16 mouse cellular contexts compared by ENCODE assay signal in the genomic region with DNA sequence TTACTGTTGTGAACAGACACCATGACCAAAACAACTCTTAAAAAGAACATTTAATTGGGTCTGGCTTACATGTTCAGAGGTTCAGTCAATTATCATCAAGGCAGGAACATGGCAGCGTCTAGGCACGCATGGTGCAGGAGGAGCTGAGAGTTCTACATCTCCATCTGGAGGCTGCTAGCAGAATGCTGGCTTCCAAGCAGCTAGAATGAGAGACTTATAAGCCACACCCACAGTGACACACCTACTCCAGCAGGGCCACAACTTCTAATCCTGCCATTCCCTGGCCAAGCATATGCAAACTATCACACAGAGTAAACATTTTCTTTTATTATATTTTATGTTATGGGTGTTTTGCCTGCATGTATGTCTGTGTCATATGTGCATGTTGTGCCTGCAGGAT. TPM values are rescaled to one million over a fixed set of nuclear protein-coding genes. Genes with fewer than 3 reads are reported as not detected.
DNase-seq lines count a peak whose midpoint lies in the region; ATAC-seq and TF ChIP-seq lines count a peak whose summit lies in the region.
"Had no signal": no experiment of that assay in that cellular context is flagged by ENCODE, and none has a peak within 500 bp of the region (broad histone marks: within the 10 kb centered on the region; RNA-seq: fewer than 3 reads in every experiment).

No protein-coding gene starts in this region.

- in situ Hi-C loops in CH12.LX (cut with MboI; ENCODE audit: low pct_ligation_motif_present, low pct_unique_long_range_greater_than_20kb, low sequenced_read_pairs) = no loop called here

- ATAC-seq in megakaryocyte, adult 5-6 weeks (ENCODE audit: poor library complexity, severe bottlenecking) = 0 out of 2 replicates have a peak, but pooled peaks have one; percentile 27
- no peak for ATAC-seq in forebrain, embryonic 15.5 days (replicated peaks)
- ATAC-seq: inflammation-experienced regulatory T-cells, adult 6 months had no signal

- no peak for TF ChIP-seq POLR2A in CH12.LX (IDR thresholded peaks at IDR 0.05; ENCODE audit: low read depth, low read length)

- H3K9me3 ChIP-seq in CH12.LX (replicated peaks; ENCODE audit: low read length) = no peaks in the 10 kb centered on the region
- no peaks in the 10 kb centered on the region for H3K9me3 ChIP-seq in forebrain, embryonic 15.5 days
- H3K9me3 ChIP-seq: embryonic facial prominence, embryonic 12.5 days; forebrain, embryonic 12.5 days; liver, embryonic 15.5 days; midbrain, embryonic 10.5 days had no signal

- H3K27ac ChIP-seq in layer of hippocampus, adult 2 months = no peak overlapping the region
- H3K27ac ChIP-seq in CH12.LX (ENCODE audit: insufficient read depth, low read depth) = no peak overlapping the region
- no peak overlapping the region for H3K27ac ChIP-seq in forebrain, embryonic 15.5 days (replicated peaks)
- H3K27ac ChIP-seq: embryonic facial prominence, embryonic 12.5 days; forebrain, embryonic 12.5 days; liver, embryonic 15.5 days; midbrain, embryonic 10.5 days had no signal

- DNase-seq in layer of hippocampus, adult 2 months (ENCODE audit: low spot score in 2 of 2) = no peak
- DNase-seq in layer of hippocampus, postnatal 10 days (ENCODE audit: low spot score in 2 of 2) = no peak
- DNase-seq in CH12.LX (ENCODE audit: extremely low read depth) = peak; percentile 20
- peak; percentile 47 for DNase-seq in ZHBTc4 (ENCODE audit: low read depth, low spot score)
- DNase-seq in frontal cortex, postnatal 10 days (ENCODE audit: low spot score in 2 of 2) = no peak
- DNase-seq: cerebellum, postnatal 10 days; gastrocnemius, postnatal 25 days; kidney, postnatal 25 days; right cerebral cortex, postnatal 4 days had no signal

- no peak for TF ChIP-seq EP300 in CH12.LX (IDR thresholded peaks at IDR 0.05; ENCODE audit: low read length)

- 88% methylated on average over 2 of the region's 2 CpGs for WGBS in forebrain, embryonic 15.5 days

- no peak overlapping the region for H3K4me3 ChIP-seq in layer of hippocampus, adult 2 months
- no peak overlapping the region for H3K4me3 ChIP-seq in CH12.LX (replicated peaks in 1 of 3; ENCODE audit: low read depth in 2 of 3, low read length in 2 of 3, poor library complexity in 1 of 3)
- no peak overlapping the region for H3K4me3 ChIP-seq in forebrain, embryonic 15.5 days
- H3K4me3 ChIP-seq: embryonic facial prominence, embryonic 12.5 days; forebrain, embryonic 12.5 days; liver, embryonic 15.5 days; midbrain, embryonic 10.5 days had no signal

- TF ChIP-seq RAD21 in CH12.LX (IDR thresholded peaks at IDR 0.05; ENCODE audit: low read depth, low read length) = no peak; the same call in none of the 2 replicates

- H3K79me2 ChIP-seq in CH12.LX (replicated peaks; ENCODE audit: control insufficient read depth, extremely low read depth, insufficient read depth, poor library complexity, severe bottlenecking) = peaks cover 36% of the 10 kb centered on the region

- H3K4me2 ChIP-seq in CH12.LX (ENCODE audit: insufficient read depth, low read depth, poor library complexity, severe bottlenecking) = no peak overlapping the region
- H3K4me2 ChIP-seq in forebrain, embryonic 15.5 days (replicated peaks) = no peak overlapping the region
- H3K4me2 ChIP-seq: embryonic facial prominence, embryonic 12.5 days; forebrain, embryonic 12.5 days; liver, embryonic 15.5 days had no signal

- peaks cover 0 to 10% of the 10 kb centered on the region in 2 experiments; a peak in 2 of 4 replicates for H3K4me1 ChIP-seq in CH12.LX (ENCODE audit: control insufficient read depth in 1 of 2, insufficient read depth in 2 of 2)
- no peaks in the 10 kb centered on the region for H3K4me1 ChIP-seq in forebrain, embryonic 15.5 days
- H3K4me1 ChIP-seq: embryonic facial prominence, embryonic 12.5 days; forebrain, embryonic 12.5 days; midbrain, embryonic 10.5 days had no signal

- H3K9ac ChIP-seq in CH12.LX (ENCODE audit: insufficient read depth, low read depth) = no peak overlapping the region
- no peak overlapping the region for H3K9ac ChIP-seq in forebrain, embryonic 15.5 days (replicated peaks)
- H3K9ac ChIP-seq: embryonic facial prominence, embryonic 12.5 days; forebrain, embryonic 12.5 days; liver, embryonic 15.5 days had no signal

- dilution Hi-C loops in CH12.LX (cut with MboI; ENCODE audit: extremely low pct_ligation_motif_present, extremely low pct_unique_long_range_greater_than_20kb, low sequenced_read_pairs) = no loop called here

- peaks cover 47 to 85% of the 10 kb centered on the region in 2 experiments for H3K36me3 ChIP-seq in CH12.LX (replicated peaks in 1 of 2; ENCODE audit: control insufficient read depth in 1 of 2, insufficient read depth in 1 of 2, low read length in 1 of 2)
- H3K36me3 ChIP-seq in forebrain, embryonic 15.5 days = peaks cover 27% of the 10 kb centered on the region

- peak; percentile 26 for TF ChIP-seq CTCF in layer of hippocampus, adult 2 months (conservative IDR thresholded peaks at IDR 0.05)
- TF ChIP-seq CTCF in CH12.LX (conservative IDR thresholded peaks at IDR 0.05 in 1 of 2, IDR thresholded peaks at IDR 0.05 in 1 of 2; ENCODE audit: low read depth in 2 of 2, low read length in 2 of 2) = peak in 1 of 2 experiments; percentile 37; a peak in 2 of 4 replicates

- H3K27me3 ChIP-seq in CH12.LX (replicated peaks) = no peaks in the 10 kb centered on the region
- H3K27me3 ChIP-seq in forebrain, embryonic 15.5 days = no peaks in the 10 kb centered on the region
- H3K27me3 ChIP-seq: embryonic facial prominence, embryonic 12.5 days; forebrain, embryonic 12.5 days; liver, embryonic 15.5 days had no signal

TF ChIP-seq in CH12.LX, 34 proteins besides CTCF, POLR2A, EP300 and RAD21:
- no peak for TF ChIP-seq MYC (IDR thresholded peaks at IDR 0.05; ENCODE audit: low read depth, low read length)
- TF ChIP-seq PAX5 (IDR thresholded peaks at IDR 0.05; ENCODE audit: low read length) = no peak
- TF ChIP-seq SMC3 (IDR thresholded peaks at IDR 0.05; ENCODE audit: low read depth, low read length) = peak; percentile 18; the same call in 1 of the 2 replicates
TF ChIP-seq in CH12.LX: peak in this region for 1.

RNA-seq across cellular contexts. Expression of a gene that starts 43.8 kb away (rescaled TPM):
- total RNA-seq in layer of hippocampus, adult 2 months (2021) = 10 to 100 TPM; 47.3 to 52.6 TPM
- total RNA-seq in layer of hippocampus, postnatal 10 days (2021) = 10 to 100 TPM; 39.8 to 41.2 TPM
- total RNA-seq in CH12.LX (2012; rRNA removed) = 61.2 and 68.1 TPM in 2 replicates
- total RNA-seq in CH12.LX (2014; rRNA removed) = 99.2 and 107 TPM in 2 replicates
- polyA plus RNA-seq in CH12.LX (2012; ENCODE audit: insufficient read length, low read depth) = 162 and 176 TPM in 2 replicates
- total RNA-seq in megakaryocyte, adult 5-6 weeks (2015) = 259 and 268 TPM in 2 replicates
- total RNA-seq in megakaryocyte, adult 5-6 weeks (2017) = 263 and 350 TPM in 2 replicates
- polyA plus RNA-seq in forebrain, embryonic 15.5 days (2015; fragmentation: Nextera tagmentation; extraction: Ambion mirVana) = 32.3 and 37.2 TPM in 2 replicates

Comparison
In these comparisons a context has a peak if more than half of its experiments do, and no peak if none do; other contexts are left out.
1. DNase-seq: peak in CH12.LX (single experiment) and ZHBTc4 (single experiment); none in layer of hippocampus, adult 2 months (0 of 2), layer of hippocampus, postnatal 10 days (0 of 2) and frontal cortex, postnatal 10 days (0 of 2).